Mouse (Mus musculus) kidney, embryonic 14.5 days (tissue): Measurements from ENCODE around the gene Gm10031. TPM values are rescaled to one million over a fixed set of nuclear protein-coding genes. Genes with fewer than 3 reads are reported as not detected.
"Not testable (repeated sequence)": the region's sequence is repeated elsewhere in the genome, so short reads cannot be mapped to it uniquely, and the experiment has no call there.

Source experiments
- ATAC-seq: fragments of 200-750 bp; cut with Nextera tagmentation; 2 replicates; pipeline ENCODE4 v1.8.0; 2017; ENCODE audit warnings: moderate number of reproducible peaks, mild to moderate bottlenecking, moderate TSS enrichment, moderate library complexity; ENCODE audit not compliant: low FRiP score, low TSS enrichment
- H3K27ac ChIP-seq: fragments of 300-500 bp; sonication (generic); 2 replicates; pipeline ENCODE4 v1.5.1; 2014; ENCODE audit warnings: low read depth, mild to moderate bottlenecking, low read length, moderate library complexity, mixed read lengths
- H3K27me3 ChIP-seq: fragments of 300-500 bp; sonication (generic); 2 replicates; pipeline ENCODE4 v1.6.1; 2014; ENCODE audit warnings: mild to moderate bottlenecking, low read length; ENCODE audit not compliant: control insufficient read depth, insufficient read depth
- H3K36me3 ChIP-seq: fragments of 300-500 bp; sonication (generic); 2 replicates; pipeline ENCODE4 v1.6.1; 2014; ENCODE audit warnings: low read length, mixed read lengths; ENCODE audit not compliant: control insufficient read depth, insufficient read depth
- H3K4me1 ChIP-seq: fragments of 300-500 bp; sonication (generic); 2 replicates; pipeline ENCODE4 v1.6.1; 2014; ENCODE audit warnings: low read length, mixed read lengths; ENCODE audit not compliant: control insufficient read depth, insufficient read depth
- H3K4me2 ChIP-seq: fragments of 300-500 bp; sonication (generic); replicated peaks from 2 replicates; pipeline ENCODE4 v1.6.1; 2014; ENCODE audit warnings: low read depth, mild to moderate bottlenecking, low read length
- H3K4me3 ChIP-seq: fragments of 300-500 bp; sonication (generic); 2 replicates; pipeline ENCODE4 v1.5.1; 2014; ENCODE audit warnings: mild to moderate bottlenecking, low read length
- H3K9ac ChIP-seq: fragments of 300-500 bp; sonication (generic); 2 replicates; pipeline ENCODE4 v1.6.1; 2014; ENCODE audit warnings: low read depth, mild to moderate bottlenecking, low read length, moderate library complexity
- H3K9me3 ChIP-seq: fragments of 300-500 bp; sonication (generic); 2 replicates; pipeline ENCODE4 v1.6.1; 2016; ENCODE audit warnings: low read length; ENCODE audit not compliant: control insufficient read depth
- WGBS: fragments of 180-500 bp; shearing (Covaris S2); extraction: QIAGEN DNeasy Blood & Tissue Kit; methylation state at CpG from one replicate; pipeline ENCODE4 v1.1.7; 2014; 5-methylcytosine and 5-hydroxymethylcytosine counted together
- polyA plus RNA-seq: library from polyadenylated mRNA; unstranded; fragments of >200 nt; fragmentation: Nextera tagmentation; extraction: Ambion mirVana; gene quantifications from 2 replicates; pipeline ENCODE4 v1.2.1, GENCODE M21; 2014

Gm10031 gene
- polyA plus RNA-seq, 1 experiment from 2014 or later = 0.88 TPM

- no peak overlapping the region for H3K27ac ChIP-seq
- no peak for ATAC-seq
- H3K4me2 ChIP-seq = no peak overlapping the region
Measured at GRCm38 (mm10) chr1:156496910-156497309, 26.9 kb upstream of the Gm10031 start.

DNA sequence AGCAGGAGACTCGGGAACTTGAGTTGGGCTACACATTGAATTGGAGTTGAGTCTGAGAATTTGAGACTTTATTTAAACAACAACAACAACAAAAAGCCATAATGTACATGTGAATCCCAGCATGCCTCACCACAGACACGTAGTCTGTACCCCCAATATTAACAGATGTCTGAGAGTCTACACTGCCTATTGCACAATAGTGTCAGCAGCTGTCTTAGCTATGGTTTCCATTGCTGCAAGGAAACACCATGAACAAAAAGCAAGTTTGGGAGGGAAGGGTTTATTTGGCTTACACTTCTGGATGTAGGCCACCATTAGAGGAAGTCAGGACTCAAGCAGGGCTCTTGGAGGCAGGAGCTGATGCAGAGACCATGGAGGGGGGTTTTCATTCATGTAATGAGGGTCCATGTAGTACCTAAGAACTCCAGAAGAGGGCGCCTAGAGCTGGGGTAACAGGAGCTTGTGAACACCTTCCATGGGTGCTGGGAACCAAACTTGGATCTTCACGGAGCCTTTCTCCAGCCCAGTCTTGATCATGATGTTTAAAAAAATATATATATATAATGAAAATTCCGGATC, 18.8 kb upstream of the Gm10031 start:
- H3K9me3 ChIP-seq = no peaks in the 10 kb centered on the region
- no peak overlapping the region for H3K4me3 ChIP-seq
- H3K4me1 ChIP-seq = no peaks in the 10 kb centered on the region
- H3K27me3 ChIP-seq = no peaks in the 10 kb centered on the region
- H3K36me3 ChIP-seq = no peaks in the 10 kb centered on the region
- no peak overlapping the region for H3K4me2 ChIP-seq
- no peak for ATAC-seq
- 82% methylated on average over 5 of the region's 5 CpGs for WGBS
- H3K9ac ChIP-seq = no peak overlapping the region
- H3K27ac ChIP-seq = no peak overlapping the region

More at GRCm38 (mm10) chr1:156496910-156497309, 26.9 kb upstream of the Gm10031 start:
- 80% methylated on average over 5 of the region's 5 CpGs for WGBS
- H3K4me1 ChIP-seq = no peaks in the 10 kb centered on the region
- no peak overlapping the region for H3K4me3 ChIP-seq
- no peaks in the 10 kb centered on the region for H3K36me3 ChIP-seq
- H3K9me3 ChIP-seq = no peaks in the 10 kb centered on the region
- H3K27me3 ChIP-seq = no peaks in the 10 kb centered on the region
- H3K9ac ChIP-seq = no peak overlapping the region

DNA sequence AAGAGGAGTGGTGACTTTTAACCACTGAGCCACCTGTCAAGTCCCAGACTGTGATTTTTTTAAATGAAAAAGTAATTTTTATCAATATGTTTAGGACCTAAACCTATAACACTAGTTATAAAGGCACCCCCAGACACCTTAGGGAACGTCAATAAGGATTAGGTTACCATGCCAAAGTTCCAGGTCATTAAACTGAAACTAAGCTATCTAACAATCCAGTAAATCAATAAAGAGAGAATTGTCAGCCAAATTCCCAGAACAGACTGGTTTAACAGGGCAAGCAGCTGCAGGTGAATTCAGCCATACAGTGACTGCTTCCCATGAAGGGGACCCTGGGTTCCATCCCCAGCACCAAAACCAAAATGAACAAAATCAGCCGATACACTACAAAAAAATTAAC, 17.9 kb upstream of the Gm10031 start:
- Histone ChIP-seq H3K27ac (no peak overlapping the region), H3K9ac (no peak overlapping the region), H3K4me1 (no peaks in the 10 kb centered on the region), H3K27me3 (no peaks in the 10 kb centered on the region), H3K4me2 (no peak overlapping the region), H3K4me3 (no peak overlapping the region), H3K36me3 (no peaks in the 10 kb centered on the region), H3K9me3 (no peaks in the 10 kb centered on the region)
- 54% methylated on average over 2 of the region's 2 CpGs for WGBS
- ATAC-seq = no peak

- no peaks in the 10 kb centered on the region for H3K4me1 ChIP-seq
- H3K9me3 ChIP-seq = no peaks in the 10 kb centered on the region
- H3K4me2 ChIP-seq = no peak overlapping the region
- H3K27me3 ChIP-seq = no peaks in the 10 kb centered on the region
- no peak for ATAC-seq
- no peak overlapping the region for H3K27ac ChIP-seq
- H3K36me3 ChIP-seq = no peaks in the 10 kb centered on the region
- no peak overlapping the region for H3K4me3 ChIP-seq
- WGBS = 83% methylated on average over 3 of the region's 3 CpGs
- no peak overlapping the region for H3K9ac ChIP-seq
Measured at GRCm38 (mm10) chr1:156507753-156508152, 16.1 kb upstream of the Gm10031 start.

DNA sequence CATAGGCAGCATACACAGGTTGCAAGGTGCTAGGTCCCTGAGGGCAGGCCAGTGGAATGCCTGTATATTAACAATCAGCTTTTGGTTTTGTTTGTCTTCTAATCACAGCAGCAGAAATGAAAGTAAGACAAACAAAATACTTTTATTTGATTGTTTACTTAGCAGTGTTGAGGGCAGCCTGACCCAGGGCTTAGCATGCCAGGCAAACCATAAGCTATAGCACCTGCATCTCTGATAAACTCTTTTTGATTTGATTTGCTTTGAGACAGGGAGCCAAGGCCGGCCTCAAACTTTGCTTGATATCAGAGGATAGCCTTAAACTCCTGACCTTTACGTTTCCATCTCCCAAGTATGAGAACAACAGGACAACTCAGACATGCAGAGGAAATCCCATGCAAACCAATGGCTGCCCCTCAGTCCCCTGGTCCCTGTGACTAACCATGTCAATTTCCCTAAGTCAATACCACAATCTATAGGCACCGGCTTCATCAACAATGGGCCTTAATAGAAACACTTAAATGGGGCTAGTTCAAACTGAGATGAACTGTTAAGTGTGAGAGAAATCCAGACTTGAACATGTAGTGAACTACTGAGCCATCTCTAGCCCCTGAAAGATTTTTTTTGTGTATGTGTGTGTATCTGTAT, 3.6 kb upstream of the Gm10031 start:
- no peak overlapping the region for H3K27ac ChIP-seq
- no peaks in the 10 kb centered on the region for H3K9me3 ChIP-seq
- no peak overlapping the region for H3K9ac ChIP-seq
- no peak overlapping the region for H3K4me2 ChIP-seq
- H3K4me1 ChIP-seq = no peaks in the 10 kb centered on the region; the same call in 1 of the 2 replicates
- no peak overlapping the region for H3K4me3 ChIP-seq
- no peaks in the 10 kb centered on the region for H3K27me3 ChIP-seq
- ATAC-seq = no peak
- H3K36me3 ChIP-seq = no peaks in the 10 kb centered on the region
- 83% methylated on average over 3 of the region's 3 CpGs for WGBS

- Histone ChIP-seq H3K36me3 (no peaks in the 10 kb centered on the region), H3K9ac (no peak overlapping the region), H3K27ac (peak overlapping the region; percentile 62; the same call in 1 of the 2 replicates), H3K27me3 (no peaks in the 10 kb centered on the region), H3K4me3 (no peak overlapping the region), H3K9me3 (no peaks in the 10 kb centered on the region), H3K4me1 (no peaks in the 10 kb centered on the region; the same call in 1 of the 2 replicates), H3K4me2 (peak overlapping the region; percentile 25)
- ATAC-seq = no peak
- WGBS = 49% methylated on average over 15 of the region's 15 CpGs
Measured at GRCm38 (mm10) chr1:156521796-156522517, 1.9 kb upstream of the Gm10031 start.

DNA sequence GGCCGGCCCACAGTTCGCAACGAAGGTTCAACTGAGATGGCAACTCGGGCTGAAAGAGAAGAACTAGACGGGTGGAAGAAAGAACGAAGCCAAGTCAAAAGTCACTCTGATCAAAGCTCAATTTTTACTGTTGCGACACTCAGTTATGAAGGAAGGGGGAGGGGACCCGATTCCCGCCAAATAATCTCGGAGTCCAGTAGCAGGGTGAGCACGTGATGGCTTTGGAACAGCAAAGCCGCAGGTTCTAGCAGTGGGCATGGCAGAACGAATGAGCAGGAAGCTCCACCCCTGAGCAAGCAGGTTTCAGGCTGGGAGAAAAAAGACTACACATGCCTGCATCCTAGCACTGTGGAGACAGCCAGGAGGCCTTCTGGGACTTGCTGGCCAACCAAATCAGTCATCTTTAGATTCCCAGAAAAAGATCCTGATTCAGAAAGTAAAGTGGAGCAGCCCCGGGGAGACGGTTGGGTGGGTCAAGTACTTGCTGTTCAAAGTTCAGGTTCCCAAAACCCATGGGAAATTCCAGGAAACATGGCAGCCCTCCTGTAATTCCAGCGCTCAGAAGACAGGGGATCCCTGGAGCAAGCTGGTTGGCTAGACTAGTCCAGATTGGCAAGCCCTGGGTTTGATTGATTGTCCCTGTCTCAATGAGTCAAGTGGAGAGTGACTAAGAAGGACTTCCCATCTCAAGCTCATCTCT, 8.8 kb downstream of the Gm10031 start:
- not testable (repeated sequence) for H3K4me2 ChIP-seq, H3K4me1 ChIP-seq, H3K27me3 ChIP-seq, ATAC-seq, H3K27ac ChIP-seq, H3K36me3 ChIP-seq, H3K9me3 ChIP-seq, H3K9ac ChIP-seq, H3K4me3 ChIP-seq
- 87% methylated on average over 16 of the region's 16 CpGs for WGBS

DNA sequence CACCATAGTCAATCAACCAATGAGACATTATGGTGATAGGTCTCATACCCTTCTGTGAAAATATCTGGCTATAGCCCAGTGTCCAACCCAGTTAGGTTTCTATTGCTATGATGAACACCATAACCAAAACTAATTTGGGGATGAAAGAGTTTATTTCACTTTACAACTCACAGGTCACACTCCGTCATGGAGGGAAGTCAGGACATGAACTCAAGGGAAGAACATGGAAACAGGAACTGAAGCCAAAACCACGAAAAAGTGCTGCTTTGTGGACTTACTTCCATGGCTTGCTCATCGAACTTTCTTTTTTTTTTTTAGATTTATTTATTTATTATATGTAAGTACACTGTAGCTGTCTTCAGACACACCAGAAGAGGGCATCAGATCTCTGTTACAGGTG, 9.7 kb downstream of the Gm10031 start:
- Histone ChIP-seq H3K9me3 (no peaks in the 10 kb centered on the region), H3K4me1 (no peaks in the 10 kb centered on the region), H3K27ac (no peak overlapping the region), H3K27me3 (no peaks in the 10 kb centered on the region), H3K4me2 (no peak overlapping the region), H3K36me3 (no peaks in the 10 kb centered on the region), H3K9ac (no peak overlapping the region), H3K4me3 (no peak overlapping the region)
- no peak for ATAC-seq
- WGBS = 90% methylated on average over 3 of the region's 3 CpGs
